Mouse (Mus musculus) spleen, adult 2 months (tissue): ENCODE data around the gene Nmral1.

Experiments used
- CTCF ChIP-seq: fragments of 200-500 bp; IDR thresholded peaks from 2 replicates; pipeline ENCODE4 v1.5.1; 2011; ENCODE audit warnings: mild to moderate bottlenecking, inconsistent platforms; ENCODE audit not compliant: insufficient read depth, insufficient read length, insufficient replicate concordance; ENCODE audit errors: extremely low read depth
- POLR2A ChIP-seq: fragments of 200-500 bp; IDR thresholded peaks from 2 replicates; pipeline ENCODE4 v1.6.1; 2011; ENCODE audit warnings: low read depth, low read length, inconsistent platforms

- TF ChIP-seq CTCF, result no peak
- no peak for TF ChIP-seq POLR2A
Measured at GRCm38 (mm10) chr16:4676836-4677235, 42.3 kb downstream of the Nmral1 start.
